Mouse (Mus musculus): Measurements from ENCODE around the gene Commd1.

DNA sequence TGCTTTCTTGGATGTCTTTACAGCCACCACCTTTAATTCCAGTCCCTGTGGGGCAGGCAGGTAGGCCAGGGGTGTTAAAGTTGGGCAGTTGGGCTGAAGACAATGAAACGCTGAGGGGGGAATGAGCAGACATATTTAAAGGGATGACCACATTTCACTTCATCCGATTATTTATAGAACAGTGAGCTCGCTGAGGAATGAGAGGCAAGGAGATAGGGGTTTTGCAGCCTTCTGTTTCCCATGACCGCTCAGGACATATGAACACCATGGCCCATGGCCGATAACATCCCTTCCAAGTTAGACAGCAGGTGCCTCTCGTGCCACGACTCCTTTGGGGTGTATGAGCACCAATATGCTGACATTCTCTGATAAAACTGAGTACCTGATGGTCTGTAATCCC is 70.4 kb downstream of the Commd1 start:
- TF ChIP-seq CTCF (IDR thresholded peaks at IDR 0.05; ENCODE audit: control insufficient read depth, insufficient read depth, low read length) (no peak), POLR2A (IDR thresholded peaks at IDR 0.05; ENCODE audit: borderline replicate concordance, control insufficient read depth, low read depth, low read length) (no peak)
